Mouse (Mus musculus): ENCODE measurements around the gene Cacna1b. TPM values are rescaled to one million over a fixed set of nuclear protein-coding genes. Genes with fewer than 3 reads are reported as not detected.
A peak's percentile ranks its signal among the peaks of the same experiment; 100 is the strongest.

Gene Cacna1b
- polyA plus RNA-seq, 1 experiment from 2014 or later, result 0.19 TPM

GRCm38 (mm10) chr2:24646452-24647146, 116.4 kb downstream of the Cacna1b start:
- H3K36me3 ChIP-seq (ENCODE audit: inconsistent target), result no peaks in the 10 kb centered on the region
- H3K27ac ChIP-seq, result no peak overlapping the region
- no peaks in the 10 kb centered on the region for H3K79me2 ChIP-seq (ENCODE audit: inconsistent target)
- no peak overlapping the region for H3K4me3 ChIP-seq (ENCODE audit: inconsistent target)
- WGBS (ENCODE audit: missing documents), result 91% methylated on average over 5 of the region's 5 CpGs

GRCm38 (mm10) chr2:24642834-24643233, 120.1 kb downstream of the Cacna1b start:
- Histone ChIP-seq H3K79me2 (ENCODE audit: inconsistent target) (no peaks in the 10 kb centered on the region), H3K36me3 (ENCODE audit: inconsistent target) (no peaks in the 10 kb centered on the region), H3K4me3 (ENCODE audit: inconsistent target) (no peak overlapping the region), H3K27ac (no peak overlapping the region)
- WGBS (ENCODE audit: missing documents), result 82% methylated on average over 7 of the region's 7 CpGs

DNA sequence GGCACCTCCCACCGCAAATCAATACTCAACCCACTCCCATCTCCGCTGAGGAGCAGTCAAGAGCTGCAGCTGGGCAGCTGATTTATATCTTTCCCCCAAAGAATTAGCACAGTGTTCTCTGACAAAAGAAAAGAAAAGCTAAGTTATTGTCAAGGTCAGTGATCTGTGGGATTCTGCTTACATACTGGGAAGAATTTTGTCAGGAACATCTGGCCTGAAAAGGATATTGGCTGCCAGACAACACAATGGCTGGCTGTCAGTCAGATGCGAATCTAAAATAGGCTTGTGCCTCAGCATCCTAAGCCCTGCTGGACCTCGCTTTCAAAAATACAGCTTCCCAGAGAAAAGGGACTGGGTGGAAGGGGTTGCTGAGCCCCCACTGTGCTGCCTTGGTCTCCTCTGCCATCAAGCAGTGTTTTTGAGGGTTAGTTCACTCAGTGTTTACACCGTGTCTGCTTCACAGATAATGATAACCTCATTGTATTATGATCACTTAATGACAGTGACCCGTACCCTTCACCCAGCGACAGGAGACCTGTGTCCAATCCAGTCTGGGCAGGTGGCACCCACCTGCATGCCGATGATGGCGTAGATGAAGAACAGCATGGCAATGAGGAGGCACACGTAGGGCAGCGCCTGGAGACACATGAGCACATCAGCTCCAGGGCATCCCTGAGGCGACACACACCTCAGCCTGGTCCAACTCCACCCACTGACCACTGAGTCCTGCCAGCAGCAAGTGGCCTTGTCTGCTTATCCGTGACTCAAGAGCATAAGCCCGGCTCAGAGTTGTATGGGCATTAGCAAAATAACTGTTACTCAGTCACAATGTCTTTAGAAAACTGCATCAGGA, 124.6 kb downstream of the Cacna1b start:
- Histone ChIP-seq H3K36me3 (ENCODE audit: inconsistent target) (no peaks in the 10 kb centered on the region), H3K27ac (no peak overlapping the region), H3K4me3 (ENCODE audit: inconsistent target) (no peak overlapping the region), H3K79me2 (ENCODE audit: inconsistent target) (no peaks in the 10 kb centered on the region)
- WGBS (ENCODE audit: missing documents), result 91% methylated on average over 14 of the region's 14 CpGs

GRCm38 (mm10) chr2:24633645-24634044, 129.3 kb downstream of the Cacna1b start:
- Histone ChIP-seq H3K36me3 (ENCODE audit: inconsistent target) (no peaks in the 10 kb centered on the region), H3K4me3 (ENCODE audit: inconsistent target) (no peak overlapping the region), H3K27ac (no peak overlapping the region), H3K79me2 (ENCODE audit: inconsistent target) (no peaks in the 10 kb centered on the region)
- WGBS (ENCODE audit: missing documents), result 92% methylated on average over 5 of the region's 6 CpGs

DNA sequence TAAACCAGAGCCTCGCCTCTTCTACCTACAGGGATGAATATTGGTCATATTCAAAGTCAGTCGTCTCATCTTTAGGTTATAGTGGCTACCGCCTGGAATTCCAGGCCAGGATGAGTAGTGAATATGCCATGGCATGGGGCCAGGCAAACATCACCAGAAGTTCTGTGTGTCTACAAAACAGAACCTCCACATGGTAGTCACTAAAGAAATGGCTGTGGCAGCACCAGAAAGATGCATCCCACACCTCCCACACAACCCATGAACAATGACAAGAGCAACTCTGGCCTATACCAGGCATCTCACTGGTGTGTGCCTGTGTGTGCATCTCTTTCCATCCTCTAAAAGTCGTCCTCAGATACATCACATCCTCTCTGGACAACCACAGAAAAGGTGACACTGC, 145.8 kb downstream of the Cacna1b start:
- Histone ChIP-seq H3K27ac (no peak overlapping the region), H3K4me3 (ENCODE audit: inconsistent target) (no peak overlapping the region), H3K79me2 (ENCODE audit: inconsistent target) (no peaks in the 10 kb centered on the region), H3K36me3 (ENCODE audit: inconsistent target) (no peaks in the 10 kb centered on the region)
- WGBS (ENCODE audit: missing documents), result 87% methylated on average over 4 of the region's 4 CpGs

- 97% methylated on average over 7 of the region's 7 CpGs for WGBS (ENCODE audit: missing documents)
- H3K27ac ChIP-seq, result no peak overlapping the region
- H3K79me2 ChIP-seq (ENCODE audit: inconsistent target), result no peaks in the 10 kb centered on the region
- H3K4me3 ChIP-seq (ENCODE audit: inconsistent target), result no peak overlapping the region
- no peaks in the 10 kb centered on the region for H3K36me3 ChIP-seq (ENCODE audit: inconsistent target)
These were observed 153.2 kb downstream of the Cacna1b start for GRCm38 (mm10) chr2:24609789-24610188.

GRCm38 (mm10) chr2:24608765-24609138, 154.2 kb downstream of the Cacna1b start:
- H3K4me3 ChIP-seq (ENCODE audit: inconsistent target), result no peak overlapping the region
- H3K79me2 ChIP-seq (ENCODE audit: inconsistent target), result no peaks in the 10 kb centered on the region
- 5% methylated on average over 7 of the region's 7 CpGs for WGBS (ENCODE audit: missing documents)
- H3K27ac ChIP-seq, result peak overlapping the region; percentile 44
- no peaks in the 10 kb centered on the region for H3K36me3 ChIP-seq (ENCODE audit: inconsistent target)

GRCm38 (mm10) chr2:24607905-24608764, 154.8 kb downstream of the Cacna1b start:
- H3K36me3 ChIP-seq (ENCODE audit: inconsistent target), result no peaks in the 10 kb centered on the region
- H3K79me2 ChIP-seq (ENCODE audit: inconsistent target), result no peaks in the 10 kb centered on the region
- no peak overlapping the region for H3K4me3 ChIP-seq (ENCODE audit: inconsistent target)
- H3K27ac ChIP-seq, result peak overlapping the region; percentile 44
- WGBS (ENCODE audit: missing documents), result 79% methylated on average over 13 of the region's 13 CpGs

DNA sequence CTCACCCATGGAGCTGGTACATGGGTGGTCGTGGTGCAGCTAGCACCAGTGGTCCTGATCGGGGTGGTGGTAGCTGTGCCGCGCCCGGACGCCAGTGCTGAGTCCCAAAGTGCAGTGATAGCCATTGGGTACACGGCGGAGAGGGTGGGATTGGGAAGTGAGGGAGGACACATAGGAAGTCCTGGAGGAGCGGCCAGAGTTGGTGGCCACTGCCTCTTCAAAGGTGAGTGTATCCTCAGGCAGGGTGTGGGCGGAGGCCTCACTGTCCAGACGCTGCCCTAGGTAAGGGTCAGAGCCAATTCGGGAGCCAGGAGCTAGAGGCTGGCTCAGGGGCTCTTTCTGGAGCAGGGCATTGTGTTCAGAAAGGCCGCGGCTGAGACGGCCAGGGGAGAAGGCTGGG, 156.4 kb downstream of the Cacna1b start:
- 97% methylated on average over 15 of the region's 15 CpGs for WGBS (ENCODE audit: missing documents)
- Histone ChIP-seq H3K79me2 (ENCODE audit: inconsistent target) (no peaks in the 10 kb centered on the region), H3K27ac (no peak overlapping the region), H3K4me3 (ENCODE audit: inconsistent target) (no peak overlapping the region), H3K36me3 (ENCODE audit: inconsistent target) (no peaks in the 10 kb centered on the region)

- Histone ChIP-seq H3K79me2 (ENCODE audit: inconsistent target) (no peaks in the 10 kb centered on the region), H3K4me3 (ENCODE audit: inconsistent target) (no peak overlapping the region), H3K36me3 (ENCODE audit: inconsistent target) (no peaks in the 10 kb centered on the region), H3K27ac (no peak overlapping the region)
- WGBS (ENCODE audit: missing documents), result 37% methylated on average over 4 of the region's 4 CpGs
These were observed 157.9 kb downstream of the Cacna1b start for GRCm38 (mm10) chr2:24605096-24605495.

DNA sequence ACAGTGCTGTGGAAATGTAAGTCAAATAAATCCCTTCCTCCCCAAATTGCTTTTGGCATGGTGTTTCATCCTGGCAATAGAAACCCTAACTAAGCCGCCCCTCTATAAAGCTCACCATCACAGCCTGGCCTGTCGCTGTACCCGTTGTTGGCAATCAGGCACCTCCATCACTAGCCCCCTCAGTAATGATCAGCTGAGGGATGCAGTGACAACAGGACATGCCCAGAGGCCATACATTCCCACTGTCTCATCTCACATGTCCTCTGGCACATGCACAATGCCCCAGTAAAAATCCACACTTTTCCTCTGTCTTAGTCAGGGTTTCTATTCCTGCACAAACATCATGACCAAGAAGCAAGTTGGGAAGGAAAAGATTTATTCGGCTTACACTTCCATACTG, 173.5 kb downstream of the Cacna1b start:
- H3K79me2 ChIP-seq (ENCODE audit: inconsistent target), result no peaks in the 10 kb centered on the region
- 89% methylated on average over 3 of the region's 4 CpGs for WGBS (ENCODE audit: missing documents)
- H3K4me3 ChIP-seq (ENCODE audit: inconsistent target), result no peak overlapping the region
- no peaks in the 10 kb centered on the region for H3K36me3 ChIP-seq (ENCODE audit: inconsistent target)
- no peak overlapping the region for H3K27ac ChIP-seq

- no peaks in the 10 kb centered on the region for H3K79me2 ChIP-seq (ENCODE audit: inconsistent target)
- no peak overlapping the region for H3K4me3 ChIP-seq (ENCODE audit: inconsistent target)
- no peak overlapping the region for H3K27ac ChIP-seq
- no peaks in the 10 kb centered on the region for H3K36me3 ChIP-seq (ENCODE audit: inconsistent target)
These were observed 175.0 kb downstream of the Cacna1b start for GRCm38 (mm10) chr2:24587999-24588398.

- H3K79me2 ChIP-seq (ENCODE audit: inconsistent target), result no peaks in the 10 kb centered on the region
- no peak overlapping the region for H3K4me3 ChIP-seq (ENCODE audit: inconsistent target)
- no peaks in the 10 kb centered on the region for H3K36me3 ChIP-seq (ENCODE audit: inconsistent target)
- WGBS (ENCODE audit: missing documents), result 21% methylated on average over 3 of the region's 3 CpGs
- no peak overlapping the region for H3K27ac ChIP-seq
These were observed 188.3 kb downstream of the Cacna1b start for GRCm38 (mm10) chr2:24574616-24575015.

GRCm38 (mm10) chr2:24570917-24571316, 192.0 kb downstream of the Cacna1b start:
- Histone ChIP-seq H3K27ac (peak overlapping the region; percentile 91), H3K79me2 (ENCODE audit: inconsistent target) (no peaks in the 10 kb centered on the region), H3K36me3 (ENCODE audit: inconsistent target) (no peaks in the 10 kb centered on the region), H3K4me3 (ENCODE audit: inconsistent target) (no peak overlapping the region)
- 0% methylated on average over 1 of the region's 1 CpGs for WGBS (ENCODE audit: missing documents)

- Histone ChIP-seq H3K79me2 (ENCODE audit: inconsistent target) (no peaks in the 10 kb centered on the region), H3K36me3 (ENCODE audit: inconsistent target) (no peaks in the 10 kb centered on the region)
These were observed 194.4 kb downstream of the Cacna1b start for GRCm38 (mm10) chr2:24568555-24568954.

More at GRCm38 (mm10) chr2:24568555-24568954, 194.4 kb downstream of the Cacna1b start:
- 35% methylated on average over 3 of the region's 3 CpGs for WGBS (ENCODE audit: missing documents)
- no peak overlapping the region for H3K4me3 ChIP-seq (ENCODE audit: inconsistent target)
- no peak overlapping the region for H3K27ac ChIP-seq
